Mouse (Mus musculus) kidney, postnatal 10 days (tissue): ENCODE measurements around the gene Taf5l.
"Not testable (repeated sequence)": the region's sequence is repeated elsewhere in the genome, so short reads cannot be mapped to it uniquely, and the experiment has no call there.

Experiments used
- DNase-seq: peaks from one replicate; pipeline ENCODE4 v3.0.0; 2021; ENCODE audit warnings: mixed read lengths

Taf5l gene

GRCm38 (mm10) chr8:124021237-124022227, at the start of gene Taf5l, which contains the start of gene Urb2:
Gene Taf5l (minus strand): TSS chr8:124021397.
Gene Urb2 (plus strand): TSS chr8:124021508.
- peak; percentile 96 for DNase-seq

- DNase-seq, result peak; percentile 35
Measured at GRCm38 (mm10) chr8:124070363-124071324, 49.4 kb upstream of the Taf5l start.

DNA sequence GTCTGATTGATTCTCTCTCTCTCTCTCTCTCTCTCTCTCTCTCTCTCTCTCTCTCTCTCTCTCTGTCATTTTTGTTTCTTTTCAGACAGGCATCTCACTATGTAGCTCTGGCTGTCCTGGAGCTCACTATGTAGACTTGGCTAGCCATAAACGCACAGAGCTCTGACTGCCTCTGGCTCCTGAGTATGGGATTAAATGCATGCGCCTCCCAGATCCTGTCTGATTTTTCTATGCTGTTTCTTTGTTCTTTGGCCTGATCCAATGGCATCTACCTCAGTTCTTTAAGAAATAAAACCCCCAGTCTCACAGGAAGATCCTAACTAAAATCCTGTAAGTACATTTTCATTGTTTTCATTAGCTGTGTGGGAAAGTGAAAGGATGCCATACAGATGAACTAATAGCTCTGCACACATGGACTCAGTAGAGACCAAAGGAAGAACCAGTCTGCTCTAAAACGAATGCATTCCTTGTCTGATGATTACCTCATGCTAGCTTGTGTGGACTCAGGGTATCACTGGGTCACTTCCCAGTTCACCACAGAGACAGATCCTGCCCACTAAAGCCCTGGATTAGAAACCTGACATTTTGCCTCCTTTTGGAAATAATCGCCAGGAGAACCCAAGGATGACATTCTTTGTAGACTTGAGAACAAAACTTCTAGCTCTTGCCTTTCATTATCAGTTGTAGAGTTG, 46.0 kb upstream of the Taf5l start:
- DNase-seq, result no peak

DNA sequence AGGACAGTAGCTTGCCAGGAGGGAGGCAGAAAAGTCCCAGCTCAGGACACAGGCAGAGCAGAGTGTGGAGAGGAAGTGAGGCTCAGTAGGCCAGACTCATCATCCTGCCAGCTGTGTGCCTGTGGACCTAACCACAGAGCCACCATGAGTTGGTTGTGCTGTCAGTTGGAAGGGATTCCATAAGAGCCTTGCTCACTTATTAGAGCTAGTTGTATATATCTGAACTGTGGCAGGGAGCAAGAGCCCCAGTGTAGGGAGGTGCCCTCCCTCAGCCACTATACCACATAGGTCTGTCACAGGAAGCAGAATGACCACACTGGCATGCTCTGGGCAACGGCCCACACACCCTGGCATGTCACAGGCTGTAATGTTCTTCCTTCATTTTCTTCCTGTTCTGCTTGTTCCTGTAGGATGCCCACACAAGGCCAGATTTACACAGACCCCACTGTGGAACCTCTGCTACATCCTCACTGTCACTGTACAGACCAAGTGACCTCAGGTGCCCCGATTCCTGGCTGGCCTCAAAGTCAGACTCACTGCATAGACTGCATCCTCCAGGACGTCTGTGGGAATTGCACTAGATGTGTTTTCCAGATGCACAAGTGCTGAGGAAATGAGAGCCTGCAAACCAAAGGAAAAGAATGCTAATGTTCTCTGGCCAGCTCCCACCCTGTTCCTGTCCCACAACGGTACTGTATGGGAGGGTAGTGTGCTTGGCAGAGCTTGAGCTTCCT, 45.3 kb upstream of the Taf5l start:
- peak; percentile 40 for DNase-seq

GRCm38 (mm10) chr8:124056832-124057655, 35.8 kb upstream of the Taf5l start:
- no peak for DNase-seq

DNA sequence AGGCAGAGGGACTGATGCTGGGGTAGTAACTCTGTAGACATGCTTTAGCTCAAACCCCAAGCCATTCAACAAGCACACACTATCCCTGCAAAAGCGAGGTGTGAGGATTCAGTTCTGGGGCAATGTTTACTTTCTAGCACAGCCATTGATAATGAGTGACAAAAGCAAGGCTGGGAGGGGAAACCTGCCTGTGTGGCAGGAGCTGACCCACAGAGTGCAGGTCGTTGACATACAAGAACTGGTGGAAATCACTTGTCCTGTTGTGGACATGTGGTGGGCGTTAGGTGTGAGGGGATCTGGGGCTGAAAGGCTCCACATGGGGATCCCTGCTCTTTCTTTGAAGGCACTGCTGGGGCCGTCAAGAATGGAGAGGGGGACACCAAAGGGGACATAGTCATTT, 31.4 kb upstream of the Taf5l start:
- no peak for DNase-seq

DNA sequence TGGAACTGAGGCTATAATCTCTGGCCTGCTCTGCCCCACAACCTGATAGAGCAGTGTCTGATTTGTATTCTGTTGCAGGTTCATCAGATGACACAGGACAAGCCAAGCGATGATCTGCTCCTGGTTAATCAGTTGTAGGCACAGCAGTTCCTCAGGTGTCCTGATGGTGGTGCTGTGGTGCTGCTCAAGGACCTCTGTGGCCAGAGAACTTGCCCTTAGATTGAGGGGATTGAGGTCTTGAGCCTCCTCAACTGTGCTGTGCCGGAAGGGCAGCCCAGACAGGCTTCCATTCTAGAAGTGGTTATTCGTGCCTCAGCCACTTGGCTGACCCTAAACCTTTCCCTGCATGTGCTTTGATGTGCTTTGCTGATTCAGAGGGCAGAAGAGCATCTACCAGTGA, 30.9 kb upstream of the Taf5l start:
- peak; percentile 83 for DNase-seq

GRCm38 (mm10) chr8:124045856-124046255, 24.7 kb upstream of the Taf5l start:
- DNase-seq, result no peak

DNA sequence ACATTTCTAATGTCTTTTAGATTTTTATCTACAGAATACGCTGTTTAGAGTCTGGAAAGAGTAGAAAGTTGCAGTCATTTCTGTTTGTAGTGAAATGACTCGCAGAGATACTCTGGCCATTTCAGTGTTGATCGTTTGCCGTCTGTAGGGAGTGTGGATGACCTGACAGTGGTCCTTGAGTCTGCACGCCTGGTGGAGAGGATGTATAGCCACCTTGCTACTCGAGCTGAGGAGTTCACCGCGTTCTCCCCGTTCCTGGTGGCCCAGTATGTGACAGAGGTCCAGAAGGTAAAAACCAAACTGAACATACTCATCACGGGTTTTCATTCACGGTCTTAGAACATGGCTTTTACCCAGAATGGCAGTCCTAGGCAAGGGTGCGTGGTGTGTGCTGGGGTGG, 23.7 kb upstream of the Taf5l start:
- DNase-seq, result no peak

GRCm38 (mm10) chr8:124044421-124044820, 23.2 kb upstream of the Taf5l start:
- DNase-seq, result no peak

DNA sequence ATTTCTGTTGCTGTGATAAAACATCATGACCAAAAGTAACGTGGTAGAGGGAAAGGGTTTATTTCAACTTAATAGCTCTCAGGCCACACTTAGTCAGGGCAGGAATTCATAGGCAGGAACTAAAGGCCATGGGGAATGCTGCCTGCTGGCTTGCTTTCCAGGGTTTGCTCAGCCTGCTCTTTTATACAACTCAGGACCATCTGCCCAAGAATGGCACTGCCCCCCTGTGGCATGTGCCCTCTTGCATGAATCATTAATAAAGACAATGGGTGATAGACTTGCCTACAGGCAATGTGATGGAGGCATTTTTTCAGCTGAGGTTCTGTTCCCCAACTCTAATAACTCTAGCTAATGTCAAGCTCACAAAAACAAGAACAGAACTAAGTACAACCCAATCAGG, 21.0 kb upstream of the Taf5l start:
- no peak for DNase-seq

- no peak for DNase-seq
Measured at GRCm38 (mm10) chr8:124039351-124039750, 18.2 kb upstream of the Taf5l start.

DNA sequence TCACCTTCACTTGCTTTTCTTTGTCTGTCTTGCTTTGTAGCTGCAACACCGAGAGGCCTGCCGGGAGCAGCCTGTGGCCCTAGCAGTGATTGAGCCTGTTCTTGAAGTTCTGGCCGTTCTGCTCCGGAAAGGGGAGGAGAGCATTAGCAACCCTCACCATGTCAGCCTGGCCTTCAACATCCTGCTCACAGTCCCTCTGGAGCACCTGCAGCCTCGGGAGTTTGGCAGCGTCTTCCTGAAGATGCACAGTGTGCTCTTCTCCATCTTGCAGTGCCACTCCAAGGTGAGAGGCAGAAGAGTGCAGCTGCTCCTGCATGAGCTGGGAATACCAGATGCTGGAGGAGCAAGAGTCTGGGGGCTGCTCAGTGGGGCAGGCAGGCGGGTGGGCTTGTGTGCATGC, 16.9 kb upstream of the Taf5l start:
- no peak for DNase-seq

DNA sequence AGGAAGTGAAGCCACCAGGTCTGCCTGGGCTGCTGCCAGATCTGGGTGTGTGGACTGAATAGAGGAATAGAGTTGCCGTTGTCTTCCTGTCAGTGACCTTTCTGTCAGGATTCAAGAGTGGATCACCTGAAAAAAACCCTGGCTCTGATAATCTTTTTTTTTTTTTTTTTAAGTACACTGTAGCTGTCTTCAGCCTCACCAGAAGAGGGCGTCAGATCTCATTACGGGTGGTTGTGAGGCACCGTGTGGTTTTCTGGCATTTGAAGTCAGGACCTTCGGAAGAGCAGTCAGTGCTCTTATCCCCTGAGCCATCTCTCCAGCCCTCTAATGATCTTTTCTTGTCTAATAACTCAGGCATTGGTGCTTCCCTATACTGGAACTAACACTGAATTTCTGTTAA, 12.2 kb upstream of the Taf5l start:
- no peak for DNase-seq

DNA sequence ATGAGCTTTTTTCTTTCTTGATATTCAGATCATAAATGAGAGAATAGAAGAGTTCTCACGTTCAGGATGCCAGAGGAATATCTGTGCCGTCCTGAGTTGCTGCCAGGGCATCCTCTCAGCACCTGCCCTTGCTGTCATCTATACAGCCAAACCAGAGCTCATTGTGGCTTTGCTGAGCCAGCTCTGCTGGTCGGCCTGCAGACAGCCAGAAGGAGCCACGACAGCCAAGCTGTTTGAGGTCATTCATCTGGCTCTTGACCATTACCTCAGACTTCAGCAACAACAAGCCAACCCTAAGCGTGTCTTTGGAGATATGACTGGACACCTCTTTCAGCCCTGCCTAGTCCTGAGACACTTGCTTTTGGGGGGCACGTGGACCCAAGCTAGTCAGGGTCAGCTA, 6.6 kb upstream of the Taf5l start:
- DNase-seq, result no peak

DNA sequence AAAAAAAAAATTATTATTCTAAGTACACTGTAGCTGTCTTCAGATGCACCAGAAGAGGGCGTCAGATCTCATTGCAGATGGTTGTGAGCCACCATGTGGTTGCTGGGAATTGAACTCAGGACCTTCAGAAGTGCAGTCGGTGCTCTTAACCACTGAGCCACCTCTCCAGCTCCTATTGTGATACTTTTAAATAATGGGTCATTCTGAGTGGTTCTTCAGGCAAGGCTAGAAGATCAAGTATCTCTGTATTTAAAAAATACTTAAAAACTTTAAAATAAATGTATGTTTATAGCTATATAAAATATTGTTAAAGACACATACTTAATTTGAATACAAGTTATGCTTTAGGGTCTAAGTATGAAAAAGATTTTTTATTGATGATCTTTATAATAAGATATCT, 5.1 kb upstream of the Taf5l start:
- DNase-seq, result not testable (repeated sequence)

GRCm38 (mm10) chr8:124020439-124021236, 559 bp downstream of the Taf5l start:
- DNase-seq, result peak; percentile 82

- DNase-seq, result peak; percentile 16
Measured at GRCm38 (mm10) chr8:124019782-124020181, 1.4 kb downstream of the Taf5l start.

GRCm38 (mm10) chr8:124014751-124015150, 6.4 kb downstream of the Taf5l start:
- no peak for DNase-seq

DNA sequence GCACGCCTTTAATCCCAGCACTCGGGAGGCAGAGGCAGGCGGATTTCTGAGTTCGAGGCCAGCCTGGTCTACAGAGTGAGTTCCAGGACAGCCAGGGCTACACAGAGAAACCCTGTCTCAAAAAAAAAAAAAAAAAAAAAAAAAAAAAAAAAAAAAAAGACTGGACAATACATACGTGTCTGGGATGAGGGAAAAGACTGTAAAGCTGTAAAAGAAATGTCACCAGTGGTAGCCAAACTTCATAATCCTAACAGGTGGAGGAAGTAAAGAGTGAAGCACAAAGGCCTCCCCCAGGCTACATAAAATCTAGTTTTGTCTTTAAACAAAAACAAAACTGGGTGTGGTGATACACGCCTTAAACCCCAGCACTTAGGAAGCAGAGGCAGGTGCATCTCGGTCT, 6.9 kb downstream of the Taf5l start:
- DNase-seq, result not testable (repeated sequence)
